Mouse (Mus musculus): ENCODE measurements around the gene Orm1. TPM values are rescaled to one million over a fixed set of nuclear protein-coding genes. Genes with fewer than 3 reads are reported as not detected.
A peak's percentile ranks its signal among the peaks of the same experiment; 100 is the strongest.

Orm1 gene
- polyA plus RNA-seq, 1 experiment from 2014 or later, result 0.23 TPM

GRCm38 (mm10) chr4:63345261-63345660 lies 901 bp downstream of the Orm1 start:
- ATAC-seq (ENCODE audit: insufficient read depth, low FRiP score), result no peak
- Histone ChIP-seq H3K4me2 (ENCODE audit: low read depth, low read length) (no peak overlapping the region), H3K4me3 (replicated peaks; ENCODE audit: low read length) (no peak overlapping the region), H3K27me3 (ENCODE audit: control insufficient read depth, insufficient read depth, low read length) (no peaks in the 10 kb centered on the region), H3K9ac (ENCODE audit: low read length) (no peak overlapping the region), H3K4me1 (ENCODE audit: control insufficient read depth, insufficient read depth, low read length) (0 out of 2 replicates have a peak, but pooled peaks cover 7% of the 10 kb centered on the region), H3K36me3 (ENCODE audit: control insufficient read depth, insufficient read depth, low read length) (no peaks in the 10 kb centered on the region), H3K9me3 (replicated peaks; ENCODE audit: control insufficient read depth, low read length) (no peaks in the 10 kb centered on the region), H3K27ac (ENCODE audit: low read length) (peak overlapping the region; percentile 50)

DNA sequence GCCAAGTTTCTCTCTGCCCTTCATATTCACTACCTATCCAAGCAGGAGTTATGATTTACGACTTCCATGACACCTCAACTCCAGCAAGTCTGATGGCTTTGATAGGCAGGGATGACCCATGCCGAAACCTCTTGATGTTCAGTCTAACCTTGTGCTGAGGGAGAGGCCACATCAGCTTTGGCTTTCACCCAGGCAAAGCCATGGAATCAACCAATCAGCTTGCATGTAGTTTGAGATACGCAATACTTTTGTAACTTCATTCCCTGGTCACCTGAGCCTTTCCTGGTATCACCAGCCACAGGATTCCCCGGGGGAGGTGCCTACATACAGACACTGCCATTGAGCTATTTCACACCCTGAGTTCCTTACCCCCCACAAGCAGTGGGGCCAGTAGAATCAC lies 2.3 kb downstream of the Orm1 start:
- no peak overlapping the region for H3K9ac ChIP-seq (ENCODE audit: low read length)
- H3K9me3 ChIP-seq (replicated peaks; ENCODE audit: control insufficient read depth, low read length), result no peaks in the 10 kb centered on the region
- H3K27ac ChIP-seq (ENCODE audit: low read length), result no peak overlapping the region
- no peak overlapping the region for H3K4me3 ChIP-seq (replicated peaks; ENCODE audit: low read length)
- 0 out of 2 replicates have a peak, but pooled peaks cover 7% of the 10 kb centered on the region for H3K4me1 ChIP-seq (ENCODE audit: control insufficient read depth, insufficient read depth, low read length)
- no peak for ATAC-seq (ENCODE audit: insufficient read depth, low FRiP score)
- WGBS, result 83% methylated on average over 4 of the region's 4 CpGs
- H3K27me3 ChIP-seq (ENCODE audit: control insufficient read depth, insufficient read depth, low read length), result no peaks in the 10 kb centered on the region
- H3K4me2 ChIP-seq (ENCODE audit: low read depth, low read length), result no peak overlapping the region
- no peaks in the 10 kb centered on the region for H3K36me3 ChIP-seq (ENCODE audit: control insufficient read depth, insufficient read depth, low read length)

DNA sequence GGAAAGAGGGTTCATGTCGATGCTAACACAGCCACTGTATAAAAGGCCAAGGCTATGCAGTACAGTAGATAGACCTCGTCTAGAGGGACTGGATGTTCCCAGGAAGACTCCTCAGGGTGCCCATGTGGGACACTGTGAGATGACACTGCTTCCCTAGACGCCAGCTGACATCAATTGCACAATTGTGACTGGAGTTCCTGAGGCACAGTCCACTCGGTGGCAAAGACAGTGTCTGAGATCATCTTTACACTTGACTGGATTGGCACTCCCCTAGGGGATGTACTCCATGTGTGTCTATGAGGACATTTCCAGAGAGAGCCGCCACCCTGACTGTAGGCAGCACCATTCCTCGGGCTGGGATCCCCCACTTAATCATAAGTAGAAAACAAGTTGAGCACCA lies 4.2 kb downstream of the Orm1 start:
- H3K27me3 ChIP-seq (ENCODE audit: control insufficient read depth, insufficient read depth, low read length), result no peaks in the 10 kb centered on the region
- H3K4me2 ChIP-seq (ENCODE audit: low read depth, low read length), result no peak overlapping the region
- no peak overlapping the region for H3K9ac ChIP-seq (ENCODE audit: low read length)
- no peaks in the 10 kb centered on the region for H3K36me3 ChIP-seq (ENCODE audit: control insufficient read depth, insufficient read depth, low read length)
- ATAC-seq (ENCODE audit: insufficient read depth, low FRiP score), result no peak
- H3K4me3 ChIP-seq (replicated peaks; ENCODE audit: low read length), result no peak overlapping the region
- no peak overlapping the region for H3K27ac ChIP-seq (ENCODE audit: low read length)
- 0 out of 2 replicates have a peak, but pooled peaks cover 7% of the 10 kb centered on the region for H3K4me1 ChIP-seq (ENCODE audit: control insufficient read depth, insufficient read depth, low read length)
- H3K9me3 ChIP-seq (replicated peaks; ENCODE audit: control insufficient read depth, low read length), result no peaks in the 10 kb centered on the region
- WGBS, result 65% methylated on average over 6 of the region's 6 CpGs

- no peak within 1 kb of the TSS for H3K4me2 ChIP-seq (ENCODE audit: low read depth, low read length)
- WGBS, result 73% methylated on average over 4 of the region's 4 CpGs
- H3K9ac ChIP-seq (ENCODE audit: low read length), result no peak within 1 kb of the TSS
- ATAC-seq (ENCODE audit: insufficient read depth, low FRiP score), result no peak; the same call in 1 of the 2 replicates
- no peak within 1 kb of the TSS for H3K4me3 ChIP-seq (replicated peaks; ENCODE audit: low read length)
- peak within 1 kb of the TSS; percentile 5; the same call in 1 of the 2 replicates for H3K27ac ChIP-seq (ENCODE audit: low read length)
- no peaks in the 10 kb centered on the region for H3K4me1 ChIP-seq (ENCODE audit: control insufficient read depth, insufficient read depth, low read length)
- H3K27me3 ChIP-seq (ENCODE audit: control insufficient read depth, insufficient read depth, low read length), result no peaks in the 10 kb centered on the region
- H3K36me3 ChIP-seq (ENCODE audit: control insufficient read depth, insufficient read depth, low read length), result no peaks in the 10 kb centered on the region
- H3K9me3 ChIP-seq (replicated peaks; ENCODE audit: control insufficient read depth, low read length), result no peaks in the 10 kb centered on the region
Measured at GRCm38 (mm10) chr4:63355877-63356665, 11.7 kb downstream of the Orm1 start, which contains the start of gene Orm3. Orm3 (plus strand) TSS chr4:63356162.

DNA sequence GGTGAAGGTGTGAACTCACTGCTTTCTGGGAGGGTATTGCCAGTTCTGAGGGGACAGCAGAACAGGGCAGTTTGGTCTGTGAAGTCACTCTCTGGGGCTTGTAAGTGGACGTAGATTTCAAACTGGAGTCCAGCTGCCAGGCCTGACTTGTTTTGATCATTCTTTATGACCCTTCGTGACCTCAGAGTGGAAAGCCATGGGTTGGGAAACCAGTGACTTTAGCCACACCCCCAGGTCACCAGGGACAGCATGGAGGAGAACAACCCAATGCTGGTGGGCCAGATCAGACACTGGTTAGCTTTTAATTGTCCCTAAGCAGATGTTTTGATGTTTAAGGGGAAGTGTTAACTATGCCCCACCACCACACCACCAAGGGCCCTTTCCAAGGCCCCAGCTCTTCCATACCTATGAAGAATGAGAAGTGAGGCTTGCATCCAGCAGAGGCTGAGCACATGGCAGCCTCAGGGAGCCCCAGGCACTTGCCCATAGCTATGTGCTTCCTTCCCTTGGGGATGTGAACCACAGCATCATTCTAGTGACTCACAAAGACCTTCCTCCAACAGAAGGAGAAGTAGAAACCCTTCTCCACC lies 12.7 kb downstream of the Orm1 start:
- ATAC-seq (ENCODE audit: insufficient read depth, low FRiP score), result no peak
- Histone ChIP-seq H3K4me2 (ENCODE audit: low read depth, low read length) (no peak overlapping the region), H3K27me3 (ENCODE audit: control insufficient read depth, insufficient read depth, low read length) (no peaks in the 10 kb centered on the region), H3K9ac (ENCODE audit: low read length) (no peak overlapping the region), H3K4me3 (replicated peaks; ENCODE audit: low read length) (no peak overlapping the region), H3K4me1 (ENCODE audit: control insufficient read depth, insufficient read depth, low read length) (no peaks in the 10 kb centered on the region), H3K36me3 (ENCODE audit: control insufficient read depth, insufficient read depth, low read length) (no peaks in the 10 kb centered on the region), H3K27ac (ENCODE audit: low read length) (no peak overlapping the region), H3K9me3 (replicated peaks; ENCODE audit: control insufficient read depth, low read length) (no peaks in the 10 kb centered on the region)
- WGBS, result 53% methylated on average over 2 of the region's 2 CpGs

- no peak for ATAC-seq (ENCODE audit: insufficient read depth, low FRiP score)
- no peak overlapping the region for H3K27ac ChIP-seq (ENCODE audit: low read length)
- H3K4me1 ChIP-seq (ENCODE audit: control insufficient read depth, insufficient read depth, low read length), result no peaks in the 10 kb centered on the region
- no peak overlapping the region for H3K4me2 ChIP-seq (ENCODE audit: low read depth, low read length)
- WGBS, result 86% methylated on average over 6 of the region's 6 CpGs
- no peak overlapping the region for H3K9ac ChIP-seq (ENCODE audit: low read length)
- no peaks in the 10 kb centered on the region for H3K9me3 ChIP-seq (replicated peaks; ENCODE audit: control insufficient read depth, low read length)
- H3K27me3 ChIP-seq (ENCODE audit: control insufficient read depth, insufficient read depth, low read length), result no peaks in the 10 kb centered on the region
- H3K4me3 ChIP-seq (replicated peaks; ENCODE audit: low read length), result no peak overlapping the region
- H3K36me3 ChIP-seq (ENCODE audit: control insufficient read depth, insufficient read depth, low read length), result no peaks in the 10 kb centered on the region
Measured at GRCm38 (mm10) chr4:63359861-63360260, 15.5 kb downstream of the Orm1 start.

DNA sequence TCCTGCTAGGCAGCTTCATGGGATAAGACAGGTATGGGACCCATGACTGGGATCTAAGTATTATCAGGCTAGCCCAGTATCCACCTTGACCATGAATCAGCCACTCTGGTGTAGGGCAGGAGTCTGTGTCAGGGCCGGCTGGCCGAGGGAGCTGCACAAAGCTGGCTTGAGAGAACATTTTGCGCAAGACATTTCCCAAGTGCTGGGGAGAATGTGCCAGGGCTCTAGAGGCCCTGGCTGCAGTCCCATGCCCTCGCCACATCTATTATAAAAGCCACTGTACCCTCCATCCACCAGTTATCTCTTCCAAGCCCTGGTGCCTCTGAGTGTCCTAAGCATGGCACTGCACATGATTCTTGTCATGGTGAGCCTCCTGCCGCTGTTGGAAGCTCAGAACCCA lies 17.8 kb downstream of the Orm1 start, which contains the start of gene Orm2:
Gene Orm2 (plus strand): TSS at position 300 of the 400 bp plus-strand sequence.
- Histone ChIP-seq H3K27ac (ENCODE audit: low read length) (no peak within 1 kb of the TSS), H3K9me3 (replicated peaks; ENCODE audit: control insufficient read depth, low read length) (no peaks in the 10 kb centered on the region), H3K27me3 (ENCODE audit: control insufficient read depth, insufficient read depth, low read length) (no peaks in the 10 kb centered on the region), H3K4me2 (ENCODE audit: low read depth, low read length) (no peak within 1 kb of the TSS), H3K36me3 (ENCODE audit: control insufficient read depth, insufficient read depth, low read length) (no peaks in the 10 kb centered on the region), H3K4me1 (ENCODE audit: control insufficient read depth, insufficient read depth, low read length) (no peaks in the 10 kb centered on the region), H3K9ac (ENCODE audit: low read length) (no peak within 1 kb of the TSS), H3K4me3 (replicated peaks; ENCODE audit: low read length) (no peak within 1 kb of the TSS)
- 88% methylated on average over 5 of the region's 5 CpGs for WGBS
- ATAC-seq (ENCODE audit: insufficient read depth, low FRiP score), result no peak

GRCm38 (mm10) chr4:63368577-63368976 lies 24.2 kb downstream of the Orm1 start:
- Histone ChIP-seq H3K27me3 (ENCODE audit: control insufficient read depth, insufficient read depth, low read length) (no peaks in the 10 kb centered on the region), H3K4me3 (replicated peaks; ENCODE audit: low read length) (no peak overlapping the region), H3K4me1 (ENCODE audit: control insufficient read depth, insufficient read depth, low read length) (no peaks in the 10 kb centered on the region), H3K9ac (ENCODE audit: low read length) (no peak overlapping the region), H3K9me3 (replicated peaks; ENCODE audit: control insufficient read depth, low read length) (no peaks in the 10 kb centered on the region), H3K27ac (ENCODE audit: low read length) (no peak overlapping the region), H3K4me2 (ENCODE audit: low read depth, low read length) (no peak overlapping the region), H3K36me3 (ENCODE audit: control insufficient read depth, insufficient read depth, low read length) (no peaks in the 10 kb centered on the region; the same call in 1 of the 2 replicates)
- WGBS, result 16% methylated on average over 4 of the region's 4 CpGs
- ATAC-seq (ENCODE audit: insufficient read depth, low FRiP score), result peak; percentile 70

DNA sequence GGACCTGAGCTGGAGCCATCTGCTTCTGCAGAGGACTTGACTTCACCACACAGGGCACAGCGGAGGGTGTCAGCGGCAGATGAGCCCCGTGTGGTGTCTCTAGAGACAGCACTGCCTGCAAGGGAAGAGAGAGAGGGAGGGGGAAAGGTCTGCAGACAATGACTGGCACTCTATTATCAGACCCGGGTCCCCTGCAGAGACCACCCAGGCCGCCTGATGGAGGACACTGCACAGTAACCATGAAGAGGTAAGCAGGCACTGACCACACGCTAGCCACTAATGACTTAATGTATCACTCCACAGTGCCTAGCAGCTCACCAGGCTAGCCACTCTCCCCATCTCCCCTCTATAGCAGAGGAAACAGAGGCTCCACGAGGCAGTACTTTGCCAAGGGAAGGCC lies 26.5 kb downstream of the Orm1 start:
- no peaks in the 10 kb centered on the region; the same call in none of the 2 replicates for H3K36me3 ChIP-seq (ENCODE audit: control insufficient read depth, insufficient read depth, low read length)
- H3K27ac ChIP-seq (ENCODE audit: low read length), result no peak overlapping the region
- H3K27me3 ChIP-seq (ENCODE audit: control insufficient read depth, insufficient read depth, low read length), result no peaks in the 10 kb centered on the region
- ATAC-seq (ENCODE audit: insufficient read depth, low FRiP score), result no peak
- H3K9me3 ChIP-seq (replicated peaks; ENCODE audit: control insufficient read depth, low read length), result no peaks in the 10 kb centered on the region
- WGBS, result 63% methylated on average over 7 of the region's 7 CpGs
- H3K9ac ChIP-seq (ENCODE audit: low read length), result no peak overlapping the region
- H3K4me2 ChIP-seq (ENCODE audit: low read depth, low read length), result no peak overlapping the region
- H3K4me1 ChIP-seq (ENCODE audit: control insufficient read depth, insufficient read depth, low read length), result peaks cover 14% of the 10 kb centered on the region
- no peak overlapping the region for H3K4me3 ChIP-seq (replicated peaks; ENCODE audit: low read length)
